Comparison of ENCODE assay signal across 10 mouse cellular contexts in genomic region chr10:71258943-71259342, GRCm38 (mm10).
"Had no signal": no experiment of that assay in that cellular context is flagged by ENCODE, and none has a peak within 500 bp of the region (broad histone marks: within the 10 kb centered on the region; RNA-seq: fewer than 3 reads in every experiment).

No protein-coding gene starts in this region.

- H3K27ac ChIP-seq: limb, embryonic 13.5 days; liver, embryonic 14.5 days; midbrain, embryonic 12.5 days had no signal

- H3K4me2 ChIP-seq: limb, embryonic 13.5 days; midbrain, embryonic 12.5 days had no signal

- ATAC-seq: intestine, embryonic 16.5 days had no signal

- H3K4me3 ChIP-seq: limb, embryonic 13.5 days; midbrain, embryonic 12.5 days had no signal

- H3K9me3 ChIP-seq: limb, embryonic 13.5 days; midbrain, embryonic 12.5 days had no signal

- DNase-seq: left cerebral cortex, postnatal 4 days; lung, adult 18-20 months; right cerebral cortex, adult 18-20 months; right cerebral cortex, postnatal 25 days; thymus, adult 18-20 months; thymus, postnatal 14 days had no signal

- H3K27me3 ChIP-seq: limb, embryonic 13.5 days; midbrain, embryonic 12.5 days had no signal

- H3K9ac ChIP-seq: limb, embryonic 13.5 days; liver, embryonic 14.5 days; midbrain, embryonic 12.5 days had no signal
